Mouse (Mus musculus): ENCODE data around the gene Col4a4.

- TF ChIP-seq CTCF (IDR thresholded peaks at IDR 0.05; ENCODE audit: extremely low read depth, insufficient read depth, low read length) (no peak), POLR2A (IDR thresholded peaks at IDR 0.05; ENCODE audit: extremely low read depth, insufficient read depth, low read length) (no peak)
Observed at GRCm38 (mm10) chr1:82411521-82411920, 175.1 kb downstream of the Col4a4 start.
